Mouse (Mus musculus) liver, adult 2 months (tissue): ENCODE measurements at regions not wholly inside any gene's neighbourhood (a gene's known extent, or its start where the extent isn't known, plus 50 kb on each side); places are given as distances from the start of the nearest gene placed in this dataset.

ENCODE experiments used
- DNase-seq: peaks from one replicate; pipeline ENCODE4 v3.0.0-alpha.2; 2011; ENCODE audit warnings: low read depth, low spot score; ENCODE audit errors: extremely low read depth
- H3K27ac ChIP-seq: fragments of 200-500 bp; replicated peaks from 2 replicates; pipeline ENCODE4 v1.5.1; 2012; ENCODE audit warnings: low read depth, mild to moderate bottlenecking, control low read depth, inconsistent platforms, low read length; ENCODE audit not compliant: insufficient read depth
- H3K27me3 ChIP-seq: fragments of 200-500 bp; 2 replicates; pipeline ENCODE4 v1.6.1; 2012; ENCODE audit warnings: mild to moderate bottlenecking, moderate library complexity, low read length, inconsistent platforms; ENCODE audit not compliant: control insufficient read depth, insufficient read depth
- H3K36me3 ChIP-seq: fragments of 200-500 bp; 2 replicates; pipeline ENCODE4 v1.6.1; 2012; ENCODE audit warnings: low read length, inconsistent platforms; ENCODE audit not compliant: control insufficient read depth, insufficient read depth
- H3K4me1 ChIP-seq: fragments of 200-500 bp; 2 replicates; pipeline ENCODE4 v1.6.1; 2011; ENCODE audit warnings: low read length; ENCODE audit not compliant: control insufficient read depth, insufficient read depth
- H3K4me3 ChIP-seq: fragments of 200-500 bp; 2 replicates; pipeline ENCODE4 v1.5.1; 2011; ENCODE audit warnings: low read depth, mild to moderate bottlenecking, control low read depth, low read length, moderate library complexity; ENCODE audit not compliant: insufficient read depth
- H3K79me2 ChIP-seq: fragments of 200-500 bp; 2 replicates; pipeline ENCODE4 v1.6.1; 2012; ENCODE audit warnings: inconsistent platforms, mild to moderate bottlenecking, low read length, moderate library complexity; ENCODE audit not compliant: control insufficient read depth, insufficient read depth
- H3K9ac ChIP-seq: fragments of 200-500 bp; 2 replicates; pipeline ENCODE4 v1.6.1; 2012; ENCODE audit warnings: low read depth, mild to moderate bottlenecking, control low read depth, inconsistent platforms, low read length
- CTCF ChIP-seq: fragments of 200-500 bp; IDR thresholded peaks from 2 replicates; pipeline ENCODE4 v1.5.1; 2011; ENCODE audit warnings: low read depth, low read length, control low read depth
- POLR2A ChIP-seq: fragments of 200-500 bp; IDR thresholded peaks from 2 replicates; pipeline ENCODE4 v1.6.1; 2011; ENCODE audit warnings: low read length, control low read depth; ENCODE audit not compliant: insufficient read depth; ENCODE audit errors: extremely low read depth
- WGBS: fragments of 180-500 bp; shearing (Covaris S2); methylation state at CpG from one replicate; pipeline ENCODE4 v1.1.7; 2018; 5-methylcytosine and 5-hydroxymethylcytosine counted together

- DNase-seq = no peak
- Histone ChIP-seq H3K79me2 (no peaks in the 10 kb centered on the region), H3K4me3 (no peak overlapping the region), H3K9ac (no peak overlapping the region), H3K36me3 (no peaks in the 10 kb centered on the region), H3K27me3 (no peaks in the 10 kb centered on the region), H3K4me1 (no peaks in the 10 kb centered on the region), H3K27ac (no peak overlapping the region)
- TF ChIP-seq POLR2A (no peak), CTCF (no peak)
- WGBS = 76% methylated on average over 8 of the region's 8 CpGs
These were observed 424.9 kb downstream of the Prim2 start for GRCm38 (mm10) chr1:33244691-33245090.

- Histone ChIP-seq H3K27me3 (no peaks in the 10 kb centered on the region), H3K4me3 (no peak overlapping the region), H3K27ac (no peak overlapping the region), H3K36me3 (no peaks in the 10 kb centered on the region), H3K79me2 (no peaks in the 10 kb centered on the region), H3K4me1 (no peaks in the 10 kb centered on the region), H3K9ac (no peak overlapping the region)
- WGBS = 73% methylated on average over 6 of the region's 6 CpGs
- no peak for DNase-seq
- no peak for TF ChIP-seq POLR2A
- TF ChIP-seq CTCF = no peak
These were observed 446.6 kb downstream of the Prim2 start for GRCm38 (mm10) chr1:33222997-33223396.

- Histone ChIP-seq H3K79me2 (no peaks in the 10 kb centered on the region), H3K4me3 (no peak overlapping the region), H3K36me3 (no peaks in the 10 kb centered on the region), H3K27ac (peak overlapping the region; percentile 62), H3K9ac (no peak overlapping the region), H3K27me3 (no peaks in the 10 kb centered on the region), H3K4me1 (peaks cover 10% of the 10 kb centered on the region; the same call in 1 of the 2 replicates)
- WGBS = 55% methylated on average over 5 of the region's 5 CpGs
- no peak for TF ChIP-seq POLR2A
- no peak for TF ChIP-seq CTCF
- DNase-seq = peak; percentile 63
These were observed 454.8 kb downstream of the Prim2 start for GRCm38 (mm10) chr1:33214815-33215214.

- H3K27ac ChIP-seq = peak overlapping the region; percentile 62
- TF ChIP-seq CTCF (no peak), POLR2A (no peak)
- 43% methylated on average over 1 of the region's 1 CpGs for WGBS
These were observed 455.2 kb downstream of the Prim2 start for GRCm38 (mm10) chr1:33214394-33214793.

GRCm38 (mm10) chr1:33201571-33202189 is 467.9 kb downstream of the Prim2 start:
- Histone ChIP-seq H3K79me2 (no peaks in the 10 kb centered on the region), H3K27me3 (no peaks in the 10 kb centered on the region), H3K9ac (no peak overlapping the region), H3K4me3 (no peak overlapping the region), H3K27ac (no peak overlapping the region), H3K36me3 (no peaks in the 10 kb centered on the region), H3K4me1 (no peaks in the 10 kb centered on the region)
- WGBS = 58% methylated on average over 6 of the region's 6 CpGs
- TF ChIP-seq POLR2A (no peak), CTCF (no peak)
- DNase-seq = no peak

More at GRCm38 (mm10) chr1:33214394-33214793, 455.2 kb downstream of the Prim2 start:
- H3K79me2 ChIP-seq = no peaks in the 10 kb centered on the region
- peak; percentile 92 for DNase-seq
- no peaks in the 10 kb centered on the region for H3K27me3 ChIP-seq
- H3K36me3 ChIP-seq = no peaks in the 10 kb centered on the region
- peaks cover 10% of the 10 kb centered on the region; the same call in 1 of the 2 replicates for H3K4me1 ChIP-seq
- no peak overlapping the region for H3K4me3 ChIP-seq
- H3K9ac ChIP-seq = no peak overlapping the region

GRCm38 (mm10) chr1:33195114-33195513 is 474.5 kb downstream of the Prim2 start:
- no peaks in the 10 kb centered on the region for H3K79me2 ChIP-seq
- WGBS = 62% methylated on average over 2 of the region's 2 CpGs

More at GRCm38 (mm10) chr1:33195114-33195513, 474.5 kb downstream of the Prim2 start:
- TF ChIP-seq POLR2A = no peak
- no peak for TF ChIP-seq CTCF
- Histone ChIP-seq H3K4me3 (no peak overlapping the region), H3K4me1 (no peaks in the 10 kb centered on the region), H3K9ac (no peak overlapping the region), H3K27me3 (no peaks in the 10 kb centered on the region), H3K27ac (no peak overlapping the region), H3K36me3 (no peaks in the 10 kb centered on the region)
- DNase-seq = no peak
